Mouse (Mus musculus) hematopoietic stem cell, adult 5-6 weeks (primary cell): ENCODE data around the gene Tmod3. TPM values are rescaled to one million over a fixed set of nuclear protein-coding genes. Genes with fewer than 3 reads are reported as not detected.

Source experiments
- ATAC-seq, 2 experiments: fragments of 125-278 bp in 1 of 2; replicated peaks in 1 of 2; 2 replicates each; pipeline ENCODE4 v1.8.0; 2016 to 2017; ENCODE audit warnings: inconsistent platforms in 2 of 2, mild to moderate bottlenecking in 2 of 2, moderate number of reproducible peaks in 2 of 2, low read depth in 1 of 2, moderate TSS enrichment in 1 of 2; ENCODE audit not compliant: low FRiP score in 2 of 2, poor library complexity in 2 of 2, severe bottlenecking in 2 of 2, insufficient read depth in 1 of 2, low TSS enrichment in 1 of 2
- total RNA-seq: library from RNA; stranded (forward); fragments of 172-1452, 232-1000 nt; gene quantifications from 2 replicates; pipeline ENCODE4 v1.2.3, GENCODE M21; 2017

The Tmod3 gene
- 103 and 104 TPM in 2 replicates for total RNA-seq

- peak; percentile 94 to 95 for ATAC-seq
Observed at GRCm38 (mm10) chr9:75559512-75560012, at the start of gene Tmod3. Tmod3 (minus strand) TSS chr9:75559657.

- ATAC-seq: no peak
Observed at GRCm38 (mm10) chr9:75607496-75607895, 48.0 kb upstream of the Tmod3 start.

GRCm38 (mm10) chr9:75601510-75601909, 42.1 kb upstream of the Tmod3 start:
- ATAC-seq: no peak

- no peak for ATAC-seq
Observed at GRCm38 (mm10) chr9:75600166-75600934, 40.9 kb upstream of the Tmod3 start.

GRCm38 (mm10) chr9:75599191-75599841, 39.9 kb upstream of the Tmod3 start:
- ATAC-seq: no peak

- no peak for ATAC-seq
Observed at GRCm38 (mm10) chr9:75597596-75597995, 38.1 kb upstream of the Tmod3 start.

- no peak for ATAC-seq
Observed at GRCm38 (mm10) chr9:75597036-75597435, 37.6 kb upstream of the Tmod3 start.

GRCm38 (mm10) chr9:75593481-75593880, 34.0 kb upstream of the Tmod3 start:
- ATAC-seq: no peak

GRCm38 (mm10) chr9:75589850-75590790, 30.7 kb upstream of the Tmod3 start:
- no peak for ATAC-seq

- peak; percentile 58 to 65; a peak in 3 of 4 replicates for ATAC-seq
Observed at GRCm38 (mm10) chr9:75581694-75582350, 22.4 kb upstream of the Tmod3 start.

GRCm38 (mm10) chr9:75579321-75579720, 19.9 kb upstream of the Tmod3 start:
- no peak for ATAC-seq

GRCm38 (mm10) chr9:75571036-75571942, 11.8 kb upstream of the Tmod3 start:
- ATAC-seq: no peak

- ATAC-seq: peak; percentile 78 to 91
Observed at GRCm38 (mm10) chr9:75568399-75568798, 8.9 kb upstream of the Tmod3 start.

- no peak for ATAC-seq
Observed at GRCm38 (mm10) chr9:75564892-75565291, 5.4 kb upstream of the Tmod3 start.

GRCm38 (mm10) chr9:75563622-75564021, 4.2 kb upstream of the Tmod3 start:
- ATAC-seq: no peak

GRCm38 (mm10) chr9:75563176-75563575, 3.7 kb upstream of the Tmod3 start:
- ATAC-seq: no peak
